Mouse (Mus musculus) adrenal gland, adult 8-10 months (tissue): ENCODE measurements at regions not wholly inside any gene's neighbourhood (a gene's known extent, or its start where the extent isn't known, plus 50 kb on each side); places are given as distances from the start of the nearest gene placed in this dataset.

Experiments used
- DNase-seq: peaks from one replicate; pipeline ENCODE4 v3.0.0; 2022

DNA sequence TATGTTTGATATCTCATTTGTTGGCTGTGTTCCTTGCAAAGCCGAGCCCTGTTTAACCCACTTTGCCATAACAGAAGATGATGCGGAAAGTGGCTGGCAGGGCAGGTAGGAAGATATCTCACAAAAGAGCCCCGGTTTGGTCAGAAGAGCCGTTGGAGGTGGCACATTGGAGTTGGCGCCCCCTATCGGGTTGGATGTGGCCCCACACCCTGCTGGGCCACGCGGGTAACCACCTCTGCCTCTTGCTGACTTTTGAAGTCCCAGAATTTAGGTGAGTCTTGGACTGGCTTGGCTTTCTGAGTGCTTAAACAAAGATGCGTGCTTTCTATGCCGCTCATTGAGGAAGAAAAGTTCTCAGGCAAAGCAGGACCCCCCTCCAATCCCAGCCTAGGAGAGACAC is 56.1 kb downstream of the Gm4791 start:
- DNase-seq: no peak

DNA sequence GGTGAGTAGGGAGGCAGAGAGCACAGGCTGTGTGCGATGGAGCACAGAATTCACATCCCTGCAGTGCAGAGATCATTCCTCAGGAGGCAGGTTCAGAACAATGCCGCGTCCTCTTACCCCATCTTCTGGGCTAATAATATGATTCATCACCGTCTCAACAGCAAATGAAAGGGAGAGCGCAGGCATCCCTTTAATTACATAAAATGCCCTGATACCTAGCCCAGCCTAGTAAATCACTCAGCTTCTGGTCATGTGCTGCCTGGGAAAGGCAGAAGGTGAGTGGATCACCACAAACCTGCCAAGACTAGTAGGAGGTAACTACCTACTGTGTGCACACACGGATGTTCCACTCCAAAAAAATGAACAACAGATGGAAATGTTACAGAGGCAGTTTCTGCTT is 57.0 kb downstream of the Gm4791 start:
- no peak for DNase-seq

DNA sequence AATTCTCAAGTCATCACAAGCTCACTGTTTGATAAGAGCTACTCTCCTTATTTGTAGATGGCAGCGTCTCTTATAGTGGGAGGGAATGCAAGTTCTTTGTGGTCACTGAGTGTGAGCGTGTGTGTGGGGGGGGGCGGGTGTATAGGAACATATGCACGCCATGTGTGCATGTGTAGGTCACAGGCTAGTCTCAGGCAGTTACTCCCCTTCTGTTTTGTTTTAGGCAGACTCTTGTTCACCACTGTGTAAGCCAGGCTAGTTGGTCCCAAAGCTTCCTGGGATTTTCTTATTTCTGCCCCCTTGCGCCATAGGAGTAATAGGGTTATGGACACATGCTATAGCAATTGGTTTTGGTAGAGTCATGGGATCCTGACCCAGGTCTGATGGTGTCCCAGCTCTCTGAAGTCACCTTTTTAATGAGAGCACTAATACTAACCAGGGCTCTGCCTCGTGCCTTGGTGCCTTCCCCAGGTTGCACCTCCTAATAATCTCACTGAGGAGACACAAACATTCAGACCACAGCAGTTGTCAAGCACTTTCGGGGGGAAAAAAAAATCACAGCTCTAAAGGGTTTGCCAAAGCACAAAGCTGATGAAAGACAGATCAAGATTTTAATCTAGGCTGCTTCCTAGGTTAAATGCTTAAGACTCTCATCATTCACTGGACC is 60.9 kb downstream of the Gm4791 start:
- no peak for DNase-seq

DNA sequence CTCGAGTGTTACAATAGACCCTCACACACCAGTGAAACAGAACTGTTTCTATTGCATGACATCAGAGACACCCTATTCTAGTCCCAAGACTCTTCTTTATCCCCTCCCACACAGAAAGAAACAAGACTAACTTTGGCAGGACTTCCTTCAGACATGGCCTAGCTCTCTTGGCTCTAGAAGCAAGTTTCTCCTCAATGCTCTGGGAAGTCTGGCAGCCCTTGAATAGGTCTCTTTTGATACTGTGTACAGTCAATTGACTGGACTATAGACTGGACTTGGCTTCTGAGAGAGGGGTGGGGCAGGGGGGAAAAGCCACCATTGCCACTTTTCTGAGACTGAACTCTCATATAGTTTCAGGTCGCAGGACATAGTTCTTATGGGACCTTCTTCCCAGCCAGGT is 62.2 kb downstream of the Gm4791 start:
- DNase-seq: no peak

DNA sequence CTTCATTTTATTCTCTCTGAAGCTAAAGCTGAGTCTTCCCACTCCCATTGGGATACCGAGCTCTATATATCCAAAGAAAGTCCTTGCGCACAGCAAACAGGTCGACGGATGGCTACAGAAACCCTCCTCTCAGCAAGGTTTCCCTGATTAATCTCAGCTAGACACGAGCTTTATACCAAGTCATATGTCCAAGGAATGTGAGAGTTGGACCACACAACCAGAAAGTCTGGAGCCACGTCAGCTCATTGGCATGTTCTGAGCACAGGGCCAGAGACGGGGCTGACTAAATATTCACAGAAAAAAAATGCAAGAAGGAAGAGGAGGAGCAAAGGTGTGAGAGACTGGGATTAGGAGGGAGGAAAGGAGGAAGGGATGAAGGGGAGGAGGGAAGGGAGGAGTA is 64.0 kb downstream of the Gm4791 start:
- DNase-seq: no peak

DNA sequence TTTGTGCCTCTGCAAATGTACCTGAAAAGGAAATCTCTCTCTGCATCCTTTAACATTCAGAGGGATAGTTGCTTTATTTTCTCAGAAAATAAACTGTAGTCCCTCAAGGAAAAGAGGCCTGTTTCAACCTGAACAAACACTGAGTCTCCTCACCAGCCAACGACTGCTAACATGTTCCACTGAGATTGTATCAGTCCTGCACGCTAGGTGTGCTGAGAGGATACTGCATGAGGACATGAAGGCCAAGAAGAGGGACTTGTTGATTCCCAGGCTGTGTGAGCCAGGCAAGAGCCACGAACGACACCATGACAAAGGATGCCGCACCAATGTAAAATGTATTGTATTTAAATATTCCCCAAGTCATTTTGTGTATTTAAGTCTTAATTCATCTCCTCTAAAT is 65.2 kb downstream of the Gm4791 start:
- no peak for DNase-seq

DNA sequence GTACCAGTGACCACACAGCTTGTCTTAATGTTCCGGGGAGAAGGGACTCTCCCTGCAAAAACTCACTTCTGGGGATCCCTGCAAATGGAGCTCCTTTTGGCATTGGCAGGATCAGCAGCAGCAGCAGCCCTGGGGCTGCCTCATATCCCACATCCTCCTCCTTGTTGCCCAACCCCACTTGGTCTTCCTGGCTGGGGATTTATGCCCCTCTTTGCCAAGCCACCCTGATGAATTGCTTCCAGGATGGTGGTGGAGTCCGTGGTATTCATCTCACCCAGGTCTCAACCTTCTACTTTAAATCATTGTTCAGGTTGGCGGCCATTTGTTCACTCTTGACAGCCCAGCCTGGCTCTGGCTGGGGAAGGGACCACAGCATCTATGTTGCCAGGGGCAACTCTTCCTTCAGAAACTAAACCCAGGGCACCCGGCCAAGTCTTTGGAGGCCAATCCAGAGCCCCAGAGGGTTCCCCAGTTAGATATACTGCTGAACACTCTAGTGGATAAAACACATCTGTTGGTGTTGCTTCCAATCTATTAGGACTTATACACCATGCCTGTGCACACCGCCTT is 66.0 kb downstream of the Gm4791 start:
- no peak for DNase-seq

DNA sequence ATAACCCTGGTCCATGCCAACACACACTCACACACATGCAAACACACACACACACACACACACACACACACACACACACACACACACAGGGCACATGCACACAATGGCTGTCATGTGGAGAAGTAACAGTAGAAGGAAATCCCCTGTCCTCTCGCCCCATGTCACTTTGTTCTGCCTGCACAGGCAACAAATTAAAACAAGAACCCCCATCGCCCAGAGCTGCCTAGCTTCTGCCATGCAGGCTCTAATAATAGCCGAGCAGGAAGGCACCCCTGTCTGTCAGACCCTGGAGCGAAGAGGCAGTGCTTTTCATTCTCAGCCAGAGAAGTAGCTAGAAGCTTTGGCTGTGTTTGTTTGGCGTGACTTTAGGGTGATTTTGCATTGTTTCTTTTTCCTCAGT is 70.9 kb downstream of the Gm4791 start:
- DNase-seq: no peak

DNA sequence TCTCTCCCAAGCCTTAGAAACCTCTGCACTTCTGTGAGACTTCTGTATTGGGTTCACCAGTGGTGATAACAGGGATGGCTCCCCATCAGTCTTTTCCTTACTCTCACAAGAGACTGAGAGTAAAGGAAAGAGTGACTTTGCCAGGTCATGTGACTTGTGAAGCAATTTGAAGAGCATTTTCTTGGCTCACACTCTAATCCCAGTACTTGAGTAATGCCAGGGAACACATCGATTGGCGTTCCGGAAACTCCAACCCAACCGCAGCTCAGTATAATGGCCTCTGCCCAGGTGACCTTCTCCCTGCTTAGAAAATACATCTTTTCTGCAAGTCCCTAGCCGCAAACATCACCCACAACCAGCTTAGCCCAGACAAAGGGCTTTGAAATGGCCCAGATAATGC is 72.4 kb downstream of the Gm4791 start:
- DNase-seq: no peak

DNA sequence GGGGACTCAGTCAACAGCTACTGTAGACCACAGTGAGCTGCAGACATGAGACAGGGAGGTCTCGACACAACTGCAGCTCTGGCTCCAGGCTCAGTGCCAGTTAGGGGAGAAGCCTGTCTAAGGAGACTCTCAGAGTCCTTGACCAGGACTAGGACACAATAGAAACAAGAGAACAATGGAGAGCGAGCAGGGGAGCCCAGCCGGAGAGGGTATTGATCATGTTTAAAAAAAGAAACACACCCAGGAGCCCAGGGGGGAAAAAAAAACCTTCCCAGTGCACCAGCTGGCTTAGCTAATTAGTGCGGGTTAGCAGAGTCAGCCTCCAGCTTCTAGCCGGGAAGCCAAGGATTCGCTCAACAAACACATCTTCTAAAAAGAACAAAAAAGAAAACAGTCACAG is 78.4 kb downstream of the Gm4791 start:
- no peak for DNase-seq

DNA sequence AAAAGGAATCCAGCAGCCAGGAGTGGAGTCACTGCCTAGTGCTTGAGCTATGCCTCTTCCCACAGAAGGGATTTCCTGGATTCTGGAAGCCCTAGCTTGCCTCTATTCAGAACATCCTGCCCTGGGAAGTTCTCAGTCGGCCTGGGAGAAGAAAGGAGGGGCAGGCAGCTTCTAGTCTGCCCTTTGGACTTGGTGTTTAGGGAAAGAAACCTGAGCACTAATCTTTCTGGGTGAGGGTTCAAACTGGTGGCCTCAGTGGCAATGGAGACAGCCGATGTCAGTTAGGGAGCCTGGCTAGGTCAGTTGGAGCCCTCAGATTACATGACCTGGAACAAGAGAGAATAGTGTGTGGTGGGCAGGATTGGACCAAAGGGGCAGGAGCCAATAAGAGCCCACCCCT is 78.9 kb downstream of the Gm4791 start:
- DNase-seq: no peak

DNA sequence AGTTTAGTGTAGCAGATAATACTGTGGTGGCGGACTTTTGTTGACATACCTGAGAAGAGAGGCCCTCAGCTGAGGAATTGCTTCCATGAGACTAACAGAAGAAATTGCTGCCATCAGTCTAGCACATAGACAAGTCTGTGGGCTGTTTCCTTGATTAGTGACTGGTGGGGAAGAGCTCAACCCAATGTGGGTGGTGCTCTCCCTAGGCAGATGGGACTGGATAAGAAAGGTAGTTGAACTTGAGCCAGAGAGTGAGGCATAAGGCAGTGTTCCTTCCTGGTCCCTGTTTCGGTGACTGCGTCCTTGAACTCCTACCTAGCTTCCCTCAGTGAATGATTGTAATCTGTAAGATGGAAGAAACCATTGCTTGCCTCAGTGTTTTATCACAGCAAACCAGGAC is 79.4 kb downstream of the Gm4791 start:
- no peak for DNase-seq

DNA sequence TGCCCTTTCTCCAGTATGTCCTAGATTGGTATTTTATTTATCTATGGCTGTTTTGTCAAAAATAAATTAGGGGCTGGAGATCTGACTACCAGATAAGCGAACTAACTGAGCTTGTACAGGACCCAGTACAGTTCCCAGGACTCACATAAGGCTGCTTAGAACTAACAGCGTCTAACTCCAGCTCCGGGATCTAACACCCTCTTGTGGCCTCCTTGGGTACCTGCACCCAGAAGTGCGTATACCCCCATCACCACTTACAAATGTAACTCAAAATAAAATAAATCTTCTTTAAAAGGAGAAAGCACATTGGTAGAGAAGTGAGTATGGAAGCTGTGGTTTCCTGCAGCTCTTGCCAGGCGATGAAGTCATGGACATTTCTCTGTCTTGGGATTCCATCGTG is 82.9 kb downstream of the Gm4791 start:
- DNase-seq: no peak

DNA sequence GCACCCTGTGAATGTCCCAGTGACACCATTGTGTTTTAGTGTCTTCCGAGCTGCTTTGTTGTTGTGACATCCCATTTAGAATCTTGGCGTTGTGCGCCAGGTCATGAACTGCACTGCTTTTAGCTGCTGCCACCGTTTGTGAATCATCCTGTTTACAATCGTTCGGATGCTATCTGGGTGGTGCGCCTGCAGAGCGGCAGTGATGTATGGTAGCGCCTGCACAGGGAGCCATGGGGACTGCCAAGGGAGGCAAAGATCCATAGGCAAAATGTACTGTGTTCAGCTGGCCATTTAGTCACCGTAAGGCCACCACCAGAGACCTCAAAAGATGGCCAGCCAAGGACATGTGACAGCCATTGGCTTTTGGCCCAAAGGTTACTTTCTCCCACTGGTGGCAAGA is 93.3 kb downstream of the Gm4791 start:
- DNase-seq: peak; percentile 2

DNA sequence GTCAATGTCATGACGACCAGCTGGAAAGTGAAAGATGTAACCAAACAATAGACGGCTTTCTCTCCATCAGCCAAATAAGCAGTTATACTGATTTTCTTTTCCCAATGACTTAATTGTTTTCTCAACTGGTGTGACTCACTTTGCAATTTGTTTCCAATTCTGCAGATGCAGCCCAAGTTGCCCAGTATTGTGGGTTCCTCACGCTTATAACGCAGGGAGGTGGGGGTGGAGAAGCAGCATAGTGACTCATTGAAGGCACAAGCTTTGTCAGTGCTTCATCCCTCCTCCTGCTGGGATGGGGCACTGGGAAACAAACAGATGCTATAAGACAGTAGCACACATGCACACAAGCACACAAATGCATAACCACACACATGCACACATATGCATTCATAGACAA is 97.1 kb downstream of the Gm4791 start:
- DNase-seq: no peak

DNA sequence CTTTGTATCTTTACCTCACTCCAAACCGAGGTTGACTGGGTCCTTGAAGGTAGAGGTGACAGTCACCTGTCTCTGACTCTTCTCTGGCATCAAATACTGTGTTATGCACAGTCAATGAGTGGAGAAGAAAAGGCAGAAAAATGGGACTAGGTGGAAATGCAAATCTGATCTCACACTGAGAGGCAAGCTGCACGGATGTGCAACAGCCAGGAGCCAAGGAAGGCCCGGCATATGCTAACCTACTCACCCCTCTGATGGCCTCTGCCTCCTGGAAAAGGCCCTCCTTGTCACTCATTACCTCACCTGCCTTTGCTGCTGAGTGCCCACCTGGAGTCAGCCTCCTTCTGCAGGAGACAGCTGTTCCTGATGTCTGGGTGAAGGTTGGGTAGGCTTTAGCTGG is 104.8 kb downstream of the Gm4791 start:
- DNase-seq: no peak

DNA sequence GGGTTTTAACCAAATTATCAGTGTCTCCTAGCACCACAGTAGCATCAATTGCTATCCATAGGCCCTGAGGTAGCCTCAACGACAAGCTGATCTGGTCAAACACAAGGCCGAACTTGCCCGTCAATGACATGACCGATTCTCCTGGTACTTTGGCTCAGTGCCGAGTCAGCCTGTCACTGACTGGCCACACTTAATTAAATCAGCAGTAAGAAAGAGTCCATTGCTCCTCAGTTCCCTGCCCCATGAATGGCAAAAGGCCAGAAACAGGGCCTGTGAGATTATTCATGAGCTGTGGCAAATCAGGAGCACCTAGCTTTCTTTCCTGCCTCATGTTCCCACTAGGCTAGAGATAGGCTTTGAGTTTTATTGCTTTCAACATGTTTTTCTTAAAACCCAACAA is 105.4 kb downstream of the Gm4791 start:
- DNase-seq: peak; percentile 19

DNA sequence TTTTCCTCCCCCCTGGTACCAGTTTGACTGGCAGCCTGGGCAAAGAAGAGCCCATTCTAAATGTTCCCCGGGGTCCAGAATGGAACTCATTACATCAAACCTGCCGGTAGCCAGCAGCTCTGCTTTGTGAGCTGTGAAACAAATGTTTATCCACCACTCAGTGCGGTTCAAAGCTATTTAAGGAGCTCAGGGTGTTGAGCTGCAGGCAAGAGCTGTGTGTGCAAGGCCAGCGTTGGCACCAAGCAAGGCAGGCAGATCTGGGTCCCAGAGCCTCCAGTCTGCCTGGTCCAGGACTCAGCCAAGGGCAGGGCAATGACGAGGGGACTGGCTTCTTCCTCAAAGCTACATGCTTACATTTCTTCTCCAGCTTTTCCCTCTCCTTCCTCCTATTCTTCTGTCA is 109.6 kb downstream of the Gm4791 start:
- DNase-seq: no peak

DNA sequence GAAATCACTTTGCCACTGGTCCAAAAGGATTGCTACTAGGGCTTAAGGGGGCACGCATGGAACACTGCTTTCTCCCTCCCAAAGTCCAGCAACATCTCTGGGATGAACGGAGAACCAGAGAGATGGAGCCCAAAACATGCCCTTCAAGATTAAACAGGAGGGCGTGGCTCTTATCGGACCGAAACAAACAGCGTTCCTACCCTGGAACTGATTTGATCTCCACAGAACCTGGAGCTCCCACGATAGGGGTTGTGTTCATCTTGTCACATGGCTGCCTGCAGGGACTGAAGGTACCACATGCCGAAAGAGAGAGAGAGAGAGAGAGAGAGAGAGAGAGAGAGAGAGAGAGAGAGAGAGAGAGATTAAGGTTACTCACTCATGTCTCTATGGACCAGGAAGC is 120.7 kb downstream of the Gm4791 start:
- DNase-seq: no peak

DNA sequence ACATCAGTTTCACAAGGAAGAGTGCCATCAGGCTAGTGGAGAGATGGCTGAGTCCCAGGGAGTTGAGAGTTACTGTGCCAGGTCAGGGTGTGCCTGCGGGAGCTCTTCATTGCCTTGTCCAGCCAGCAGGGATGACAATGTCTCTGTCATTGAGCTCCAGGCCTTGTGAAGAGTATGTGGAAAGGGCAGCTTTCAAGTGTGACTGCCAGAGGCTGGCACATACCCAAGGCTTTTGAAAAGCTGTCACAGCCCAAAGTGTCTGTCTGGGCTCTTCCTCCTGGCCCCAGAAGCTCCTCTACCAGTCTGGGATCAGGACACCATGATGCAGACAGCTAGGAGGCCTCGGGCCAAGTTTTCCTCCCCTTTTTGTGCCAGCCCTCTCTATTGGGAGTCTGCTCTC is 124.6 kb downstream of the Gm4791 start:
- DNase-seq: no peak

DNA sequence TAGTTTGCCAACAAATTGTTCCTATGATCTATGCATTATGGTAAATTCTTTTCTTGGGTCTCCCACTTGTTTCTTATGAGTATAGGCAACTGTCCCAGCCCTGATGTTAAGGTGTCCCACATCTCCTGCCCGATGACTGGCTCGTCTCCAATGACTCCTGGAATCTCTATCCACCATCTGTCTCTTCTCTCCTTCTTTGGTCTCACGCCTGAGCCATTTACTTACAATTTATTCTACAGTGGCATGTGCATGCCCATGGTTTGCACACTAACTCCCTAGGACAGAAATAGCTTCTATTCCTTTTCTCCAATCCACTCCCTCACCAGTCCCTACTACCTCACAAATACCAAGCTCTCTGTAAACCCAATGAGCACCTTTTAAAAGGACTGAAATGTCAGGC is 127.0 kb downstream of the Gm4791 start:
- no peak for DNase-seq

DNA sequence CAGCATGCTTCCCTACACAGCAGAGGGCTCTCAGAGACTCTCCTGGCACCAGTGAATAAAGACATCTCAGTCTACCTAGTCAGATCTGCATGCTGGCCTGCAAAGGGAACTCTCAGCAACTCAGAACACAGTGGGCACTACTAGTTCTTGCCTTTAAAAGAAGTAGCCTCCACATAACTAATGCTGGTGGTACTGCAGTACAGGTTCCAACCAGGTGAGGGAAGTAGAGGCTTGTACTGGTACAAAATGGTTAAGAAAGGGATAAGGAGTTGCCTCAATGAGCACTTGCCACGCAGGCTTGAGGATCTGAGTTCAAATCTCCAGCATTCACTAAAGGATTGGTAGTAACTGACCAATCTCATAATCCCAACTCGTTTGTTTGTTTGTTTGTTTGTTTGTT is 127.7 kb downstream of the Gm4791 start:
- no peak for DNase-seq

DNA sequence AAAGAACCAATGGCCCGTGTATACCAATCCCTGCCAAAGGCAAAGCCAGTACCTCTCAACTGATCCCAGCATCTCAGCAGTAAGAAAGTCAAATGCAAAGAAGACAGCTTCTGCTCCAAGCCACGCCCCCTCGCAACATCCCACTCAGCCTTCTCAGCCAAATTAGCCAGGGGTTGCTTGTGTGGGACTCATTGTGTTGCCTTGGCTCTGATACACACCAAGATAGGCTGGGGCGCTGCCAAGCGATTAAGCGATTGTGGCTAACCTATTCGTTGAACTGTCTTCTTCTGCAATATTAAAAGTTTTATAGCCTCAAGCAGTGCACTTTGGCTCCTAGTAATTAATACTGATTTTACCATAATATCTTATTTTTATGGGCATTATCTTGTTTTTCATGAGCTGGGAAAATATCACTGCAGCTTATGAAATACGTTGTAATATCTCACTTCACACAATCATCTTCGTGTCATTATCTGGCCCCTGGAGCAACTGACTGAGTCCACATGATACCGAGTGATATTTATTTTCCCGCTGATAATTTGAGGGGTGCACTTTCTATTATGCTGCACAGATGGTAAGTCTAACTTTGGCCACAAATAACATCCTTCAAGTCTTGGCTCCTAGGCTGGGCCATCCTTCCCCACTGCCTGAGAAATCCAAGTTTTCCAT is 129.3 kb downstream of the Gm4791 start:
- DNase-seq: no peak

DNA sequence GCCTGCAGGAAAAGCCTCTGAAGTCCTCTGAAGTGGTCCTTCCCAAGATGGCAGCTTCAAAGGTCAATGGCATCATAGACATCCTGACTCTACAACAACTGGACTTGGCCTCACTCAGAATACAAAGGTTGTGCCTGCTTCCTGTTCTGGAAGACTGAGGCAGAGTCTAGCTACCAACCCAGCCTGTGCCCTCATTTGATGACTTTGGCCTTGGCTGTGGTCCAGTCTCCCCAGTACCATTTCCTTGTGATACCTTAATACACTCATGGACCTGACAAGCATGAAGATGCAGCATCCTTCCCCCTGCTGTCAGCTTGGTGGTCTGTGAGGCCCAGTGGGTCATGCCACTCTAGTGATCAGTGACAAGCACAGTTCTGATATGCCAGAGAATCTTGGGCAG is 130.6 kb downstream of the Gm4791 start:
- no peak for DNase-seq

DNA sequence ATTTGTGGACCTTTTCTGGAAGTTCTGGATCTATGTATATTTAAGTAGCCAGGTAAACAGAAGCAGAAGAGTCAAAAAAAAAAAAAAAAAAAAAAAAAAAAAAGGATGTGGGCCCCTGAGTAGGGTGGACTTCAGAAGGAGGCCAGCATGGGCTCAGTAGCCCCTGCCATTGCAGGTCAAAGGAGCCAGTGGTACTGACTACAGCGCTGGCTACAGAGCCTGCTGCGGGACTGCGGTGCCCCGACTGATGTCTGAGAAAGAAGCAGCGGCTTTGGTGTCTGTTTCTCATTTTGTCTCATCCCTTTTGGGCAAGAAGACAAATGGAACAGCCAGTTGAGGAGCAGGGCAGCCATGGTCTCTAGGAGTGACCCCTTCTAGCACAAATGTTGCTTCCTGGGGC is 134.9 kb downstream of the Gm4791 start:
- no peak for DNase-seq
